Mouse (Mus musculus) cerebellum, adult 8-10 months (tissue): Measurements from ENCODE around the gene Hepacam.

Experiments
- DNase-seq: peaks from one replicate; pipeline ENCODE4 v3.0.0; 2022

Gene Hepacam

GRCm38 (mm10) chr9:37434932-37435331 is 67.8 kb downstream of the Hepacam start:
- DNase-seq, result no peak

GRCm38 (mm10) chr9:37435616-37436015 is 68.5 kb downstream of the Hepacam start:
- DNase-seq, result no peak
